Mouse (Mus musculus): ENCODE results near the gene Insl6.

Insl6 gene

GRCm38 (mm10) chr19:29287863-29288262, 37.3 kb downstream of the Insl6 start:
- no peak for DNase-seq (ENCODE audit: low spot score in 2 of 2)

- DNase-seq (ENCODE audit: low spot score in 2 of 2): no peak
Observed at GRCm38 (mm10) chr19:29285451-29285869, 39.7 kb downstream of the Insl6 start.

GRCm38 (mm10) chr19:29278944-29279587, 46.1 kb downstream of the Insl6 start:
- no peak for DNase-seq (ENCODE audit: low spot score in 2 of 2)

- DNase-seq (ENCODE audit: low spot score in 2 of 2): no peak
Observed at GRCm38 (mm10) chr19:29276414-29276813, 48.7 kb downstream of the Insl6 start.

GRCm38 (mm10) chr19:29272011-29272809, 52.9 kb downstream of the Insl6 start:
- no peak for DNase-seq (ENCODE audit: low spot score in 2 of 2)

All from urinary bladder, postnatal 36 days (tissue).